Mouse (Mus musculus): Measurements from ENCODE around the gene Sdf4. TPM values are rescaled to one million over a fixed set of nuclear protein-coding genes. Genes with fewer than 3 reads are reported as not detected.

The Sdf4 gene
- 605 TPM for polyA plus RNA-seq (2017; shearing (Covaris generic))

GRCm38 (mm10) chr4:155992241-155992905 is at the start of gene Sdf4, which contains the start of gene B3galt6:
Gene Sdf4 (plus strand): TSS chr4:155992872.
Gene B3galt6 (minus strand): TSS chr4:155992649.

GRCm38 (mm10) chr4:155943534-155944249 is 49.0 kb upstream of the Sdf4 start, which contains the start of gene Ube2j2:
Gene Ube2j2 (plus strand): TSS chr4:155943831.

GRCm38 (mm10) chr4:155962167-155962971 is 30.3 kb upstream of the Sdf4 start, which contains the start of gene C1qtnf12:
Gene C1qtnf12 (plus strand): TSS chr4:155962318.

GRCm38 (mm10) chr4:156013637-156014036 is 21.0 kb downstream of the Sdf4 start, which contains the start of gene Tnfrsf4:
Gene Tnfrsf4 (plus strand): TSS chr4:156013843.

GRCm38 (mm10) chr4:156026013-156026412 is 33.3 kb downstream of the Sdf4 start, which contains the start of gene Tnfrsf18:
Gene Tnfrsf18 (plus strand): TSS chr4:156026164.

GRCm38 (mm10) chr4:156059261-156059660 is 66.6 kb downstream of the Sdf4 start, which contains the start of gene Ttll10:
Gene Ttll10 (minus strand): TSS chr4:156059414.

Other genes with a start within 250 kb of the Sdf4 start
- gene Atad3a, start 231.8 kb upstream of the Sdf4 start, polyA plus RNA-seq (2017; shearing (Covaris generic)): 50.3 TPM
- gene Vwa1, start 218.2 kb upstream of the Sdf4 start, polyA plus RNA-seq (2017; shearing (Covaris generic)): 0.13 TPM
- gene Tmem88b, start 207.0 kb upstream of the Sdf4 start, polyA plus RNA-seq (2017; shearing (Covaris generic)): not detected
- gene Ankrd65, start 202.4 kb upstream of the Sdf4 start, polyA plus RNA-seq (2017; shearing (Covaris generic)): not detected
- 124 TPM for gene Mrpl20, start 190.0 kb upstream of the Sdf4 start, polyA plus RNA-seq (2017; shearing (Covaris generic))
- gene Ccnl2, start 180.4 kb upstream of the Sdf4 start, polyA plus RNA-seq (2017; shearing (Covaris generic)): 217 TPM
- gene Aurkaip1, start 161.6 kb upstream of the Sdf4 start, polyA plus RNA-seq (2017; shearing (Covaris generic)): 199 TPM
- 4.3 TPM for gene Mxra8, start 153.2 kb upstream of the Sdf4 start, polyA plus RNA-seq (2017; shearing (Covaris generic))
- gene Dvl1, start 145.5 kb upstream of the Sdf4 start, polyA plus RNA-seq (2017; shearing (Covaris generic)): 3.5 TPM
- 1.4 TPM for gene Tas1r3, start 129.5 kb upstream of the Sdf4 start, polyA plus RNA-seq (2017; shearing (Covaris generic))
- 20.8 TPM for gene Cptp, start 123.4 kb upstream of the Sdf4 start, polyA plus RNA-seq (2017; shearing (Covaris generic))
- gene Ints11, start 123.3 kb upstream of the Sdf4 start, polyA plus RNA-seq (2017; shearing (Covaris generic)): 111 TPM
- 29.9 TPM for gene Pusl1, start 101.1 kb upstream of the Sdf4 start, polyA plus RNA-seq (2017; shearing (Covaris generic))
- 8.2 TPM for gene Acap3, start 101.0 kb upstream of the Sdf4 start, polyA plus RNA-seq (2017; shearing (Covaris generic))
- gene Ube2j2, start 49.0 kb upstream of the Sdf4 start, polyA plus RNA-seq (2017; shearing (Covaris generic)): 19.8 TPM
- 15.3 TPM for gene C1qtnf12, start 30.6 kb upstream of the Sdf4 start, polyA plus RNA-seq (2017; shearing (Covaris generic))
- gene B3galt6, start 223 bp upstream of the Sdf4 start, polyA plus RNA-seq (2017; shearing (Covaris generic)): 1.6 TPM
- 1,006 TPM for gene Tnfrsf4, start 21.0 kb downstream of the Sdf4 start, polyA plus RNA-seq (2017; shearing (Covaris generic))
- gene Tnfrsf18, start 33.3 kb downstream of the Sdf4 start, polyA plus RNA-seq (2017; shearing (Covaris generic)): 795 TPM
- gene Ttll10, start 66.5 kb downstream of the Sdf4 start, polyA plus RNA-seq (2017; shearing (Covaris generic)): 0.26 TPM
- gene 9430015G10Rik, start 117.1 kb downstream of the Sdf4 start, polyA plus RNA-seq (2017; shearing (Covaris generic)): 46.9 TPM
- 0.20 TPM for gene Rnf223, start 137.6 kb downstream of the Sdf4 start, polyA plus RNA-seq (2017; shearing (Covaris generic))
- 2.0 TPM for gene Agrn, start 204.6 kb downstream of the Sdf4 start, polyA plus RNA-seq (2017; shearing (Covaris generic))
- 44.2 TPM for gene Isg15, start 207.9 kb downstream of the Sdf4 start, polyA plus RNA-seq (2017; shearing (Covaris generic))
- 31.8 TPM for gene AW011738, start 210.4 kb downstream of the Sdf4 start, polyA plus RNA-seq (2017; shearing (Covaris generic))
- gene Perm1, start 223.0 kb downstream of the Sdf4 start, polyA plus RNA-seq (2017; shearing (Covaris generic)): 2.2 TPM
- 8.3 TPM for gene Plekhn1, start 242.0 kb downstream of the Sdf4 start, polyA plus RNA-seq (2017; shearing (Covaris generic))
- gene Noc2l, start 243.1 kb downstream of the Sdf4 start, polyA plus RNA-seq (2017; shearing (Covaris generic)): 21.2 TPM

All from inflammation-experienced regulatory T-cells, adult 16 weeks (primary cell).